Mouse (Mus musculus) adrenal gland, adult 8-10 months (tissue): ENCODE data around the gene Chchd5. TPM values are rescaled to one million over a fixed set of nuclear protein-coding genes. Genes with fewer than 3 reads are reported as not detected.
A peak's percentile ranks its signal among the peaks of the same experiment; 100 is the strongest.

ENCODE experiments used
- DNase-seq: peaks from one replicate; pipeline ENCODE4 v3.0.0; 2022
- total RNA-seq, 4 experiments: library from RNA; stranded (reverse); gene quantifications; 2 replicates each; pipeline ENCODE4 v1.2.4; 2022

Gene Chchd5
- 10 to 100 TPM; 23.5 to 27.8 (median 24.9) TPM for total RNA-seq

- peak; percentile 96 for DNase-seq
These were observed at the start of gene Chchd5 for GRCm38 (mm10) chr2:129129412-129129929. Chchd5 (plus strand) TSS chr2:129129700.

- no peak for DNase-seq
These were observed 48.4 kb upstream of the Chchd5 start for GRCm38 (mm10) chr2:129081097-129081496.

DNA sequence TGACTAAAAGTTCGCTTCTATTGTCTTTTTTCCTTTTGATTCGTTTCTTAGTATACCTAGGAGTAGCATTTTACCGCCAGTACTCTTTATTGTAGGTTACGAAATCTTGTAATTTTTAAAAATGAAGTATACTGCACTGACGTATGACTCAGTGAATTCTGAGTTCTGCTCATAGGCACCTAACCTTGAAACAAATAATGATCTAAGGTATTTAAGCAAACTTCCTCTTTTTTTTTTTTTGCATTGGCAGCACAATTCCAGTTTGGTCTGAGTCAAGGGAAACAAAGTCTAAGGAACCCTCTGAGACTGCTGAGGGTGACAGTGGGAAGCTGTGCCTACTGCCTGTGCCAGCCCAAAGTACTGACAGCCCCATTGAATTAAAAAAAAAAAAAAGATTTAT is 46.0 kb upstream of the Chchd5 start:
- DNase-seq, result no peak

GRCm38 (mm10) chr2:129084959-129085358 is 44.5 kb upstream of the Chchd5 start:
- DNase-seq, result no peak

GRCm38 (mm10) chr2:129087520-129087919 is 42.0 kb upstream of the Chchd5 start:
- no peak for DNase-seq

DNA sequence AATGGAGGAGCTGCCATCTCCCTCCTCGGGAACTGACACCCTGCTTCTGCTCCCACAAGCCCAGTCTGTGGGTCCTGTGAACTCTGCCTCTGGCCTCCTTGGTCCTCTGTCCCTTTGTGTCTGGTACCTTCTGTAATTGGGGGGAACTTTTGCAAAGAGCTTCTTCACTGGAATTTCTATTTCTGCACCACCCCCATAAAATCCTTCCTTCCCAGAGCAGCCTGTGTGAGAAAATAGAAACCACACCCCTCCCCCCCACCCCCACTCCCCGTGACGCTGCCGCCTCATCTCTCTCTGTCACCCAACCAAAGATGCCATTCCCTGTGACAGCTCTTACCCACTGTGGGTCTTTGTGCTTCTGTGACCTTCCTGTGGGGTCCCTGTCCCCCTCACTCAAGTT is 39.1 kb upstream of the Chchd5 start:
- DNase-seq, result no peak

- no peak for DNase-seq
These were observed 36.7 kb upstream of the Chchd5 start for GRCm38 (mm10) chr2:129092810-129093209.

DNA sequence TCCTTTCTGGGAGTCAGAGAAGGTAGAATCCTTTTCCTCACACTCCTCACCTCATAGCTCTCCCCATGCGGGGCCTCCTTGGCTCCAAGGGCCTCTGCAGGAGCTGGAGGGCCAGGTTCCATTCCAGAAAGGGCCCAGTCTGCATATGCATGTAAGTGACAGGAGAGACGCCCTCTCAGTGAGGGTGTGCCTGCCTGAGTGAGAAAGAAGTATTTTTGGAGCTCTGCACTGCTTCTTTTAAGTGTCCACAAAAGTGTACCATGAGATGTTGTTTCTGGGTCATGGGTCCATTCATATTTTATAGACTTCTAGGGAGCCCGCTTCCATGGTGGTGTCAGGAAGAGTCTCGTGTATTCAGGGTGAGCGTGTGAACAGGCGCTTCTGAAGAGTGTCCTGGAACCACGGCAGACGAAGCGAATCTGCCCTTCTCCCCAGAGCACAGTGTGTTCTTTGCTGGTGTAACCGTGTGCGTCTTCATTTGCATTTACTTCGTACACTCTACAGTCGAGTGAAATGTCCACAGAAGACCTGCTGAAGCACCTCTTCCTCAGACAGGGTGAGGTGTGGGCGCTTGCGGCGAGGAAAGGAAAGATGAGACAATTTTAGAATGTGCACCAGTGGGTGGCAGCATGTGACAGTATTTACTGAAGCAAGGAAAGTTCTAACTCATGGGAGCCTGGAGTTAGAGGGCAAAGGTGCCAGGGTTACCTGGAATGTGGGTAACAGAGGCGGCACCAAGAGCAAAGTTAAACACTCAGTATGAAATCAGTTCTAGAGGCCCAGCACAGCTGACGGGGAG is 35.4 kb upstream of the Chchd5 start:
- no peak for DNase-seq

- peak; percentile 93 for DNase-seq
These were observed 28.7 kb upstream of the Chchd5 start, which contains the start of gene Polr1b for GRCm38 (mm10) chr2:129100784-129101310. Polr1b (plus strand) TSS chr2:129100995.

GRCm38 (mm10) chr2:129112924-129113323 is 16.6 kb upstream of the Chchd5 start:
- no peak for DNase-seq

- no peak for DNase-seq
These were observed 13.7 kb upstream of the Chchd5 start for GRCm38 (mm10) chr2:129115706-129116367.

DNA sequence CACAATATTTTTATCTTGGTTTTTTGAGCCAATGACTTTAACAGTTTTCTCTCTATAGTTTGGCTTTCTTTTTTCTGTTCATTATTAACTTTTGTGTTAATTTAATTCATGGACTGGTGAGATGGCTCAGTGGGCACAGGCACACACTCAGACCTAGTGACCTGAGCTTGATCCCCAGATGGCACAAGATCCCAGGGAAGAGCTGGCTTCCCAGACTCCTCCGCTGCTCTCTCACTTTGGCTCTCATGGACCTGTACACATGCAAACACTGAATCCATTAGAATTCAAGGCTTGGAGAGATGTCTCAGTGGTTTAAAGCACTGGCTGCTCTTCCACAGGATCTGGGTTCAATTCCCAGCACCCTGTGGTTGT is 13.1 kb upstream of the Chchd5 start:
- DNase-seq, result no peak

- no peak for DNase-seq
These were observed 11.4 kb upstream of the Chchd5 start for GRCm38 (mm10) chr2:129118061-129118460.

DNA sequence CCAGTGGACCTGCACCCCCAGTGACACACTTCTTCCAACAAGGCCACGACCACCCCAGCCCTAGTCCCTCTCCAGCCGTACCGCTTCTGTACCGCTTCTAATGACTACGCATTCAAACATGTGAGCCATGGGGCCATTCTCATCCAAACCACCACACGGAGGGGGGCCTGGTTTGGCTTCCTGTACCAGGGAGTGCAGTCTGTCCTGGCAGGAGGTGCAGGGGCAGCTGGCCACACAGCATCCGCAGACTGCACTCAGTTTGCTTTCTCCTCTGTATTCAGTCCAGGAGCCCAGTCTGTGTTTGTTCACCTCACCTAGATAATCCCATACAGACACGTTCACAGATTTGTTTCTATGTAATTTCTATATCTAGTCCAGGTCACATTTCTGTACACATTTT is 7.5 kb upstream of the Chchd5 start:
- DNase-seq, result no peak

GRCm38 (mm10) chr2:129129987-129130545 is 566 bp downstream of the Chchd5 start:
- DNase-seq, result peak; percentile 17

DNA sequence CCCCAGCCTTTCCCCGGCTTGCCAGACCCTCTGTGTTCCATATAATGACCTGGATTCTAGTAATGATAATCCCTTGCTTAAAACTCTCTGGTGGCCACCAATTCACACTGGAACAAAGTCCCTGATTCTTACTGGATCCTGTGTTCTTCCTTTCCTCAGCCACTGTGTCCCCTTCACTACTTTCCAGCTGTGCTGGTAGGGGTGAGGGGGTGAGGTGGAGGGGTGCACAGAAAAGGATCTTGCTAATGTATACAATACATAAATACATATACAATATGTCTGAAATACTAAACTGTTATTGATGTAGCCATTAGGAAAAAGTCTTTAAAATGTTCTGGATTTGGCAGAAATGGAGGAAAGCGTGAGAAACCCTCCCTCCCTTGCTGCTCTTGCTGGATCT is 1.3 kb downstream of the Chchd5 start:
- DNase-seq, result no peak

DNA sequence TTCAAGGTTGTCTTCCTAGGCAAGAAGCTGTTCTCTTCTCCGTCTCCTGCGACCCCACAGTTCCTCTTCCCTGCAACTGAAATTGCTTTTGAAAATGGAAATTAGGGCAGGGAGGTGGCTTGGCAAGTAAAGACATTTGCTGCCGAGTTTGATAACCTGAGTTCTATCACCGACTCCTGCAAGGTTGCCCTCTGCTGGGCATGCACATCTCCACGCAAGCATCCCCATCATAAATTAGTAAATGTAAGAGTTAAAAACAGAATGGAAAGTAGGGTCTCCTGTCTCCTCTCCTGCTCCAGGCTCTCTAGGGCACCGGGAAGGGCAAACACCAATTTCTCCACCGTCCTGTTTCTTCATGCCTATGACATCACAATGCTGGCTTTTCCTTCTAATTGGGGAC is 2.7 kb downstream of the Chchd5 start:
- DNase-seq, result no peak

- peak; percentile 73 for DNase-seq
These were observed 3.7 kb downstream of the Chchd5 start for GRCm38 (mm10) chr2:129133006-129133805.

DNA sequence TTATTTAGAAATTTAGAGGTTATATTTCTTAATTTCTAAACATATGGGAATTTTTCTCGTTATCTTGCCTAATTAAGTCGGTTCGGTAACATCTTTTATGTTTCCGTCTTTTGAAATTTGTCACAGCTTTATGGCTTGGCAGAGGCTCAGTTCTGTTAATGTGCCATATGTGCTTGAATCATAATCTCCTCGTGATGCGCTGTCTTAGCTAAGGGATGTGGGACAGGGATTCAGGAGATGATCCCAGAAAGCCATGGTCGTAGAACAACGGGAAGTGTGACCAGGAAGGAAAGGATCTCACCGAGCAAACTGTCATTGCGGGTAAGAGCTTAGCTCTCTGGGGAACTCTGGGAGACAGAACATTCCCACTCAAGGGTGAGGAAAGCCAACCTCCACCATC is 10.4 kb downstream of the Chchd5 start:
- no peak for DNase-seq

DNA sequence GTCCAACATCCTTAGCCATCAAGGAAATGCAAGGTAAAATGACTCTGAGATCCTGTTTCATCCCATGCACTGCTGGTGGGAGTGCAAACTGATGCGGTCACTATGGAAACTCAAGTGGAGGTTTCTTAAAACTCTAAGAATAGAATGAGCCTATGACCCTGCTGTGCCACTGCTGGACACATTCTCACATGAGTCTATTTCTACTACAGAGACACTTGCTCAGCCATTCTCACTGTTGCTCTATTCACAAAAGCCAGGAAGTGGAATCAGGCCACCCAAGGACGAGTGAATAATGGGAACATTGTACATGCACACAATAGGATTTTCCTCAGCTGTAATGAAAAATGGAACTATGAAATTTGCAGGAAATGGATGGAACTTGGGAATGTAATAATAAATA is 19.3 kb downstream of the Chchd5 start:
- no peak for DNase-seq

DNA sequence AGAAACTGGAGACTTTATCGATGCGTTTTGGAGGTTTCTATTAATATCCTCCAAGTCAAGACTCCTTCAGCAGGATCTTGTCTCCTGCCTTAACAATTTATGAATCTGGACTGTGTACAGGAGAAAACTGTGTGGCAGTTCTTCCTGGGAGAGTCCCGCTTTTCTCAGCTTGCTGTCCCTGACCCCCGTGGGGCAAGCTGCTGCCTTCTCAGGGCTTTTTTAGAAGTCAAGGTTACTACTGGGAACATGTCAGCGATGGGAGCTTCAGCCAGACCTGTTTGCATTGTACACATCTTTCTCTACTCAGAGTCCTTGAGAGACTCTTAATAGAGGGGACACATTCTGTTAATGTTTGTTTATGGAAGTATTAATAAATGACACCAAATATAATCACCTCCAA is 20.9 kb downstream of the Chchd5 start:
- no peak for DNase-seq

GRCm38 (mm10) chr2:129151111-129151510 is 21.6 kb downstream of the Chchd5 start:
- no peak for DNase-seq
